Mouse (Mus musculus) gastrocnemius, postnatal 14 days (tissue): ENCODE measurements around the gene Ext2. TPM values are rescaled to one million over a fixed set of nuclear protein-coding genes. Genes with fewer than 3 reads are reported as not detected.

Experiments
- DNase-seq: peaks from one replicate; pipeline ENCODE4 v3.0.0; 2021; ENCODE audit warnings: mixed read lengths
- intact Hi-C: fragments of 180-260 bp; cut with DNase I; formaldehyde crosslinking; loops from one replicate; pipeline ENCODE4 v1.15.1; 2025; ENCODE audit warnings: low total_unique reads
- total RNA-seq, 2 experiments: library from RNA; stranded (reverse); gene quantifications; 2 replicates each; pipeline ENCODE4 v1.2.3; 2021

Gene Ext2
- total RNA-seq, 2 experiments from 2014 or later: 33.5 to 37.8 TPM

DNA sequence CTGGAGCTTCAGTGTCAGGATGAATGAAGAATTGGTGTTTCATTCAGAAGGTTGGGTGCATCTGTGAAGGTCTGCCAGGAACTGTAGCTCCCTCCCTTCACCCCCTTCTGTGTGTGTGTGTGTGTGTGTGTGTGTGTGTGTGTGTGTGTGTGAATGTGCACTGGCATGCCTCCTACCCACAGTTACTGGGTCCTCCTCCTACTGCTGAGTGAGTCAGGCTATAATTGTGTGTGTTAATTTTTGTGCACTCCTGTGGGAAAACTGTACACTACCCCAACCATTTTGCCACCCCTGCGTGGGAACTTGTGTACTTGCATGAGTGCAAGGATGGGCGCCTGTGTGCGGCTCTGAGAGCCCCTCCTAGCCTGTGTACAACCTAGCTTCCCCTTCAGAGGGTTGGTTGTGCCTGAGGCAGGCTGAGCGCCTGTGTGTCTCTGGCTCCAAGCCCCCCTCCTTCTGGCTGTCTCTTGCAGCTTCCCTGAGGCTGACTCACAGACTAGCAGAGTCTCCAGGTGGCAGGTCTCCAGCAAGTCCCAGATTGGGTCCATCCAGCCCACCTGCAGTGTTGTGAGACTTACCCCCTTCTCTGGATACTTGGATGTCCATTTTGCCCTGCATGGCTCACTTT is 173.0 kb downstream of the Ext2 start:
- intact Hi-C loops: no loop called here
- no peak for DNase-seq

DNA sequence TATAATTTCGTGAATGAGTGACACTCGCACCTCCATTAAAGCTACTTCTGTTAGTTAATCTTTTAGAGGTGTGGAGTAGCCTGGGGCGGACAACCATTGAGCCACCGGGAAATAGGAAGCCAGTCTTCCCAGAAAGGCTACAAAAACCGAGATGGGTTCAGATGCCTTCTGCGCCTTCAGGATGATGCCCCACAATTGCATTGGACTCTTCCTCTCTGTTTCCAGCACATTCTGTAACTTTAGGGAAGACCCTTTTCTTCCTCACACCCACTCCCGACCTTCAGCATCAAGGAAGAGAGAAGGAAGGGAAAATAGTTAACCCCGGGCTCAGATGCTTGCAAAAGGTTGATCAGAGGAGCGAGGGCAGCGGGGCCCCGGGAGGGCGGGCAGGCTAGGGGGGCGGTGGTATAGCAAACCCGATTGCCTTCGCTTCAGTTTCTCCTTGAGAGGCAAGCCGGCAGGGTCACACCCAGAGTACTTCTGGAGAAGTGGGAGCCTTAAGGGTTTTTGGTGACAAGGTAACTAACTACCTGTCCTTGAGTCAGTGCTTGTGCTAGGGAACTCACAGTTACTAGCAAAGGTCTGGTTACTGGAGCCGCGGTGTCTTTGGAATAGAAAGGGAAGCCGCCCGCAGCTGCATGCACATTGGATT is 174.3 kb downstream of the Ext2 start:
- no peak for DNase-seq
- intact Hi-C loops: no loop called here

DNA sequence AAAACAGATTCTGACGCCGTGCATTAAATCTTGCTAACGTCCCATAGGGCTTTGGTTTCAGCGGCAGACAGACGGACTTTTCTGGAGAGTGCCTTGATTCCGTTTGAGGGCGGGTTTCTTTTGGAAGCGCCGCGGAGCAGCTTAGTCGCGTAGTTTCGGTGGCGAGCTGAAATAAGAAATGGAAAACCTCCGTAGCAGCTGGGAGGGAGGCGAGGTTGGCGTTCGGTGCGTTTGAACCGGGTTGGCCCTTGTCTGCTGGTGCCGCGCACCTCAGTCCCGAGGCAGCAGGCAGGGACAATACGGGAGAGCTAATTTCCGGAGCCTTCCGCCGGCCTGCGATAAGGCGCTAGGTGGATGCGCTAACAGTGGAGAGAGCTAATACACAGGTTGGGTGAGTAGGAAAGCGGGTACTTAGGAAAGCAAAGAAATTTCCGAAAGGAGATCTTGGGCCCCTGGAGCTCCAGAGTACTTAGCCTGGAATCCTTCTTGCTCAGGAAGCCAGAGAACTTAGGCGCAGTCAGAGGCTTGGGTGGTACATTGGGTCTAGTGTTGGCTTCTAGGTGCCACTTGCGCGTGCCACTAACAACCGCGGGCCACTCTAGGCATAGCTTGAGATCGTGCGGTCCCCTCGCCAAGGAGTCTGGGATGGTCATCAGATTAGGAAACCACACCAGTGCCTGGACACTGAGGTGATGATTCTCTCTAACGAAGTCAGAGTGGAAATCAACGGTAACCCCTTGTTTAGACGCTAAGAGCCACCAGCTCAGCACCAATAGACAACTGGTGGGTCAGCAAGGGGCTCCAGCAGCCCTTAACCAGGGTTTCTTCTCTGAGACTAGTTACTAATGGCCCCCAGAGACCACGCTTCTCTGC is 175.1 kb downstream of the Ext2 start:
- intact Hi-C loops: no loop called here
- DNase-seq: no peak

DNA sequence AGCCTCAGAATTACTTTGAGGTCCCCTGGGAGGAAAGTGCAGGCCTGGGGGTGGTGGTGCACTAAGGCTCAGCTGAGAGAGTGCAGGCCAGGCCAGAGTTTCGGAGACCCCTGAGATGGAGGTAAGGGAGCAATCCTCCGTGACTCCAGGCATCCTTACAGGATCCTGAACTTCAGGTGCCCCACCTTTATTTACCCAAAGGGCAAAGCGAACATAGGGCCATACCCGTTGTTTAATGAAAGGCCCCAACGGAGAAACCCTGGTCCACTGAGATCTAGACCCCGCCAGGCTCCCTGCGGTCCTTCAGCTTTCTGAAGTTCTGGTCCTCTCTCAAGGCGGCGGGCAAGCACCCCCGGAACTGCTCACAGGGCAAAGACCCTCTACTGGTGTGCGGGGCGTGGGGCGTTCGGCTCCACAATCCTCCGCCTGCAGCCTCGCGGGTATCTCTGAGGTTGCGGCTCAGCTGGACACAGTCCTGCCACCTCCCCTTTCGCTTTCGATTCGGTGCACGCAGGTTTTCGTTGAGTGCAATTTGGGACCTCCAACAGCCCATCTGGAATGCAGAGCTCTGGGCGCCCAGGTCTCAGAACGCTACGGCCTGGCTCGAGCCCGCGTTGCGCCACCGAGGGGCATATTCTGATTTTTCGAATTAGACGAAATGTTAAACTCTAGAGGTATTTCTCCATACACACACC is 176.6 kb downstream of the Ext2 start:
- DNase-seq: no peak
- intact Hi-C loops: no loop called here

DNA sequence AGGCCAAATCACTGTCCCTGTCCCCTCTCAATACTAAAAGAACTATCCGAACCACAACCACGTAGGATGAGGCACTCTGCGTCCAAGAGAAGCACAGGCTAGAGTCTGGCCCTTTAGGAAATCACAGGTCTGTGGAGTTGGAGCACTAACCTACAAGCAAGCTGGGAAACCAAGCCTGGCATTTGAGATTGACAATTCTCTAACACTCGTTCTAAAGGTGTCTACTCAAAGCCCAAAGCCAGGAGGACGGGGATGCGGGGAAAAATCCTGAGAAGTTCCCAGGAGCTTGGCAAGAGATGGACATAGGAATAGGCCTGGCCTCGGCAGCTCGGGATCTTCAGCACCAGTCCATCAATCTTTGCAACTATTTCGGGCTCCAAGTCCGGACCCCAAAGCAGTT is 177.2 kb downstream of the Ext2 start:
- DNase-seq: no peak
- intact Hi-C loops: no loop called here

DNA sequence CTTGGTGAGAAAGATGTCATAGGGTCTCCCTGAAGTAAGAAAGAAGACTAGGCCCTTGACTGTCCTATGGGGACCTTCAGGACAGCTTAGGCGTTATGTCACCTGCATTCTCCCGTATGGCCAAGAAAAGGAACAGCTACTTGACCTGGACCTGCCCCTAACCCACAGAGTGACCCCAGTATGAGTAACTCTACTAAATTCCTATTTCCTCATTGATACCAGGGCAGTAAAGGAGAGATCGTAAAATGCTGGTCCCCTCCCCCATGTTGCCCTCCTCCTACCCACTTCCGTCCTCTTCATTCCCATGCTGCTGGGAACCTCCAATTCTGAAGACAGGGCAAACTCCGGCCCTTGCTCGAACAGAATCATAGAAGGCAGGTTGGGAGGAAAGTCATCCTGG is 177.6 kb downstream of the Ext2 start:
- DNase-seq: no peak
- intact Hi-C loops: no loop called here

DNA sequence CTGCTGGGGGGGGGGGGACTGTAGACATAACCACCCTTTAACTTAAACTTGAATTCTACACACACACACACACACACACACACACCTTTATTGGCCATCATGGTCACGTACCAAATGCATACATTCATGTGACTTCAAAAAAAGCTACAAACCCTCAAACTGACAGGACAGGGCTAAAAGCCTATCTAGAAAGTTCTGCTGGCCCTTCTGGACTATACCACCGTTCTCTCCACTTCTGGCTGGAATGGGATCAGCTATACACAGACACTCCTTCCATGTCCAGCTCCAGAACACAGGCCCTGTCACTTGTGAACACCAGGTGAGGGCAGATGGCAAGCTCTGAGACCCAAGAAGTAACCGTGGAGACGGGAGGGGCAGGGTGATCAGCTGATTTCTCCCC is 178.1 kb downstream of the Ext2 start:
- DNase-seq: no peak

DNA sequence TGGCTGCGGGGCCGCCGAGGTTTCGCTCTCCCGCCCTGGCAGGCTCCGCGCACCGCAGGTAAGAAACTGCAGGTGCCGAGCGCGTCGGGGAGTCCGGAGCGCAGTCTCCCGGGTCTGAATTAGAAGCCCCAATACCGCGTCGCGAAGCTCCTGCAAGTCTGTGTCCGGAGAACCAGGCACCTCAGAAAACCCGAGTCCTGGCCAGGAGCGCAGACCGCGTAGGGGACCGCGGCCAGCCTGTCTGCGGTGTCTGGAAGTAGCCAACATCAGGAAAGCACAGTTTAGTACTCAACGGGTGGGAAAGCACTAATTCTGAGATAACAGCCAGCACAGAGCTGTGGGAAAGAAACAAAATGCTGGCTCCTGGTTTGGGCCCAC is 179.0 kb downstream of the Ext2 start:
- intact Hi-C loops: no loop called here
- no peak for DNase-seq

More for the DNA sequence above, 178.1 kb downstream of the Ext2 start:
- intact Hi-C loops: no loop called here

DNA sequence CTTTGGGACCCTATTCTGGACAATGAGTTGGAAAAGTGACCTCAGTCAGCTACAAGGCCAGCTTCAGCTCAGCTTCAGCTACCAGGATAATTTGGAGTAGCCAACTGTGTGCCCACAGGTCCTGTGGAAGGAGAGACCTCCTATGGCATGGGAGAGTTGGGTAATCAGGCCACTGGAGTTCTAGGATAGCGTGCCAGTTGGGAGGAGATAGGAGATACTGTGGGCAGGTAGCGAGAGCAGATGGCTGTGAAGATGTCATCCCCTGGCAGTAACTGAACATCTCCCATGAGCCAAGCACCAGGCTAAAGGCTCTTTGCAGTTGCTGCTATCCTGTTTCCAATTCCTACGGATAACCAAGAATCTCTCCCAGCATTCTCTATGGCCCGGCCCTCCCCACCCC is 187.8 kb downstream of the Ext2 start:
- DNase-seq: no peak
- intact Hi-C loops: no loop called here

DNA sequence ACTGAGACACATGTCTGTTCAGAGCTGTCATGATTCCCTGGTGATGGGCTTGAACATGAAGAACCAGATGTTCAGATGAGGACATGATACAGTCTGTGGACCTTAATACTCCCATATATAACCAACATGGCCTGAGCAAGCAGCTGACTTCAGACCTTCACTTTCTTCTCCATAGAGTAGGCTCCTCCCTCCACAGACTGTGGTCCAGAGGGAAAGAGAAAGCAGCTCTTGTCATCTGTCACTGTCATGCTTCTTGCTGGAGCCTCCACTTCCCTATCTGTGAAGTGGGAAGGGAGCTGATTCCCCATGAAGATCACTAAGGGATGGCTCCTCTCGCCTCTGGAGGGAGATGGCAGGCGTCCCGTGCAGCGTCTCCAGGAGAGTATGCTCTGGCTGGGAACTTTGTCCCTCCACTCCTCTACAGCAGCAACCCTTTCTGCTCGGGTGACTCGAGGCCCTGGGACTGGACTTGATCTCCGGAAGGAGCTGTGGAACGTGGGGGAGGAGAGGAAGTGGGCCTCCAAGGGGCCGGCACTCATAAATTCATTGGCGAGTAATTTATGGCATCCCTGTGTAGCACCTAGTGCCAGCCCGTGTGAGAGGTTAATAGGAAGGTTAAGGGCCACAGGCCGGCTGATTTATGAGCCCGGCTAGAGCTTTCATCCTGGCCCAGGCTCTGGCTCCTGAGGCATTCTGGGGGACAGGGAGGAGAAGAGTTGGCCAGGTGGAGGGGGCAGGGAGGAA is 197.5 kb downstream of the Ext2 start:
- intact Hi-C loops: no loop called here
- no peak for DNase-seq

DNA sequence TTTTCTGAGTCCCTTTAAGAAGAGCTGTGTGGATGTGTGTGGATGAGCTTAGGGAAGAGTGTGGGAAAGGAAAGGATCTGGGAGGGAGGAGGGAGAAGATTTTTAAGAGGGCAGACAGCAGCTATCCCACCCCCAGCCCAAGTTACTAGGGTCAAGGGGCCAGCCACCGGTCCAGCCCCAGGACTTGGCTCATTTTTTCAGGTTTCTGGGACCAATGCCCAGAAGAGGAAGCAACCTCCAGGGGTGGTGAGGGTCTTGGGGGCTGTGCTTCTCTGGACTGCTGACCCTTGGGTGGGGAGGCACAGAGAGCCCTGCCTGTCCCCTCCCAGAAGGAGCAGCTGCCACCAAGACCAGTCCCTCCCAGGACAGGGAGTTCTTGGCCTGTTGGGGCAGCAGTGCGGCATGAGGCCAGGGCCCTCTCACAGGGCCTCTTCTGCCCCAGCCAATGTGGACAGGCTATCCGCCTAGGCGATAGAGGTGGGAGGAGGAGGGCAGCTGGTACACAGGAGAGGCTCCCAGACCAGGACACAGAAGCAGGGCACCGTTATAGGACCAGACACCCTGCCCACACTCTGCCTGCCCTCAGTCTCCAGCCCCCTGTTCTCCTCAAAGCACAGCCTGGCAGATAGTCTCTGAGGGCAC is 203.0 kb downstream of the Ext2 start:
- intact Hi-C loops: no loop called here
- DNase-seq: peak; percentile 72

DNA sequence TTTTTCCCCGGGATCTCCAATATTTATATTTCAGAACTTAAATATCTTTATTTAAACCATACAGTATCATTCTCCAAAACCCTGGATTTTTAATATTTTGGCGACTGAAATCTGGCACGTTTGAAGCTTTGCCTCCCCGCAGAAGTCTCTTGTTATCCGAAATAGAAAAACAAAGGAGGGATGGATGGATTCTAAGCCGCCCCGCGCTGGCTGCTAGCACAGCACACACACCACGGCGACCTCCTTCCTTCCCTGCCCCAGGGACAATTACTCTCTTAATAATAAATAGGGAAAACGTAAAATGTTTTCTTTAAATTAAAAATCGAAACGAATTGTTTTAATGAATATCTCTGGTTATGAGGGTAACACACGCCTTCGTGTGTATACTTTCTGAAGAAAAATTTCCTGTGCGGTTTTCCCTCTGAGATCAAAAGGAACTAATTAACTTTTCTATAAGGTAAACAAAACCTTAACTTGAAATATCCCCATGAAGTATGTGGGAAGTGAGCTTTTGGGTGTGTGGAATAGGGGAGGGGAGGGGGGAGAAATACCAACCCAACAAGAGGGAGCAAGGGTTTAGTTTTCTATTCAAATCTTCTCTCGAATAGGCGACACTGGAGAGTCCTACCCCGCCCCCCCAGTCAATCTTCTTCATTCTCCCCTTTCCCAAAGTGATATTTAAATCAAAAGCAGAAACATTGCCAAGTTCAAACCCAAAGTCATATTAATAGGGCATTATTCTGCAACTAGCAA is 203.7 kb downstream of the Ext2 start:
- no peak for DNase-seq
- intact Hi-C loops: no loop called here

DNA sequence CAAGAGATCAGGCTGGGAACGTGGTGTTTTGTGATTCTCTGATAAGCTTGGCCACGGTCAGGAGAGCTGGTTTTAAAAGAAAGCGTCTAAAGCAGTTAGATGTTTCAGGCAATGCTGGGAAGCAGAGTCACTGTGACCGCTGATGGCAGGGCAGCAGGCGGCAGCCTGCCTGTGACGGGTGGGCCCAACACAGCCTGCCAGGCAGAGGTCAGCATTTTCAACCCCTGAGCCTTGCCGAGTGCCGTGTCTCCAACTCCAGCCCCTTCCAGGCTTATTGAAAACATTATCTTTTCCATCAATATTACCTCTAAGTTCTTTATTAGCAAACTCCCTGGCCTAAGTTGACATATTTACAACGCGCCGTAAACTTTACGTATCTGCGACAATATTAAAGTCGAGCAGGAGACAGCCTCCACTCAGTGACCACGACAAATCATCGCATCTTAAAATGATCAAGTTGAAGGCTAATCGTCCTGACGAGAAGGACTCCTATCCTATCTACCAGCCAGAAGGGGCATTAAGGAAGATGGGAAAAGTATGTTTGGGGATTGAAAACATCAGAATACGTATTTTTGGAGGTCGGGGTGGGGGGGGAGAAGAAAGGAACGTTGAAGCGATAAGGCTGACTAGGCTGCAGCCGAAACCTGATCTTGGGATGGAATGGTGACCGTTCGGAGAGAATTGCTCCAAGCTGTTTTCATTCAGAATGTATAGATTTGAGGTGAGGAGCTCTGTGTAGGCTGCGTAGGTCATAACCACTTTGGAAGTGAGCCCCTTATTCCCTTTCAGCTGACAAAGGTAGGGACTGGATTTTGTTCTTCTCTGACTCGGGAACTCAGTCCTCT is 206.3 kb downstream of the Ext2 start:
- intact Hi-C loops: no loop called here
- no peak for DNase-seq

DNA sequence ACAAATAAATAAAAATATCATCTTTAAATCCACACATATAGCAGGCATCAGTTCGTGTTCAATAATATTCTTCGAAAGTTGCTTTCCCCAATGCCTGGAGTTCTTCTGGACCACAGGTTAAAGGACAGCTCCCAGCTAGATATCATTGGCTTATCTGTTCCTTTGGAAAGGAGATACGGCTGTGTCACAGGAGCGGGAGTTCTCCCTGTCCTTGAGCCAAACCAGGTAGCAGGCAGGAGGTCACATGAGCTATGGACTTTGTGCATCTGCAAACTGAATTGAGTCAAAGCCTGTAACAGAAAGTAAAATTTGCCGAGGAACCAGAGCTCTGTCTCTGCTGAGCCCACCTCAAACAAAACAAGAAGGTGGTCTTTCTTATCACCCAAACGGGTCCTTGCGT is 209.3 kb downstream of the Ext2 start:
- no peak for DNase-seq
- intact Hi-C loops: no loop called here
